Mouse (Mus musculus) subcutaneous adipose tissue, adult 2 months (tissue): ENCODE results near the gene Olfr494. TPM values are rescaled to one million over a fixed set of nuclear protein-coding genes. Genes with fewer than 3 reads are reported as not detected.

Experiments
- polyA plus RNA-seq: library from polyadenylated mRNA; depleted of rRNA; stranded (reverse); fragments of >200 nt; gene quantifications from 2 replicates; pipeline ENCODE4 v1.2.3, GENCODE M21; 2012; ENCODE audit warnings: low replicate concordance; rRNA removed

The Olfr494 gene
- polyA plus RNA-seq: not detected in 2 replicates

DNA sequence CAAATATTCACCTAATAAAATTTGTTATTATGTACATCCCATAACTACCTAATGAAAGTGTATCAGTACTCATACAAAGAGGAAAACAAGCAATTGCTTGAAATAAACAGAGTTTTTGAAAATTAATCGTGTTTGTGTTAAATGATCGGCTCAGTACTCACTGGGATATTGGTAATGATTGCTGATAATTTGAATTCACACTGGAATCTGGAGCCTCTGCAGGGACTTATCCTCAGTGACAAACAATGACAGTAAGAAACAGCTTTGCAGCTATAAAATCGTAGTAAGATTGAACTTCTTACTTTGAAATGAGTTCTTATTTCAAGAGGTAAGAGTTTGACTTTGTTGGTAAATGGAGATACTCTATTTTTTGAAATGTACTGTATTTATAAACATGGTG lies at the start of gene Olfr494:
Gene Olfr494 (plus strand): TSS at position 301 of the 400 bp plus-strand sequence.

DNA sequence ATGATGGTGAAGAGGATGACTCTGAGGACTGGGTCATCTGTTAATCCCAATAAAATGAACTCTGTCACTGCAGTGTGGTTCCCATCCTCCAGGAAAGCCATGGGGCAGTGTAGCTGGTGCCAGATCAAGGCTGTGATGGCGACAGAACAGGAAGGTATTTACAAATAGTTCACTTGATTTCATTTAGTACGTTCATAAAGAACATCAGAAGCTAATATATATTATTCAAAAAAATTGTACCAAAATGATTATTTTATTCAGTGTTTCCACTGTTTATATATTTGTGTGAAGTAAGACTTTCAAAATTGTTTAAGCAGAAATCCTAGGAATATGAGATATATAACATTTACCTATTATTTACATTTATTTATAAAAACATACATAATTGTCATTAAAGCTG lies 41.6 kb upstream of the Olfr494 start, which contains the start of gene Olfr492:
Gene Olfr492 (minus strand): TSS at position 101 of the 400 bp plus-strand sequence.

DNA sequence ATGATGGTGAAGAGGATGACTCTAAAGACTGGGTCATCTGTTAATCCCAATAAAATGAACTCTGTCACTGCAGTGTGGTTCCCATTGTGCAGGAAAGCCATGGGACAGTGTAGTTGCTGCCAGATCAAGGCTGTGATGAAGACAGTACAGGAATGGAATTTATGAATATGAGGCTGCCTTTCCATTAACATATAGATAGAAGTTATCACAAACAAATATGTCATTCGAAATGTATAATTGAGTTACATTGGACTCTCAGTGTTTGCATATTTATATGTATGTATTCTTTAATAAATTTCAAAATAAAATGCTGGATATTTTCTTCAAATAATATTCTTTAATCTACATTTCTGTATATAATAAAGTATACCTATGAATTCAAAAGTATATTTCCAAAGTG lies 18.3 kb upstream of the Olfr494 start, which contains the start of gene Olfr493:
Gene Olfr493 (minus strand): TSS at position 101 of the 400 bp plus-strand sequence.

DNA sequence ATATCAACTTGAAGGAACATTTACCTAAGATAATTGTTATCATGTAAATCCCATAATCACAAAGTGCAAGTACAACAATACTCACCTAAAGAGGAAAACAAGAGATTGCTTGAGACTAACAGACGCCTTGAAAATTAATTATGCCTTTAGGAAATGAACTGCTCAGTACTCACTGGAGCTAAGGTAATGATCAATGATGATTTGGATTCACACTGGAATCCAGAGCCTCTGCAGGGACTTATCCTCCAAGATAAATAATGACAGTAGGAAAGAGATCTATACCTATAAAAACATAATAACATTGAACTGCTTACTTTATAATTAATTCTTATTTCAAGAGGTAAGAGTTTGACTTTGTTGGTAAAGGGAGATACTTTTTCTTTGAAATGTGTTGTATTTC lies 27.7 kb downstream of the Olfr494 start, which contains the start of gene Olfr495:
Gene Olfr495 (plus strand): TSS at position 301 of the 400 bp plus-strand sequence.

Other genes starting within 250 kb of the Olfr494 start
- not detected in 2 replicates for gene Olfr484, start 237.9 kb upstream of the Olfr494 start, polyA plus RNA-seq
- gene Olfr485, start 205.5 kb upstream of the Olfr494 start, polyA plus RNA-seq: not detected in 2 replicates
- not detected in 2 replicates for gene Olfr486, start 192.6 kb upstream of the Olfr494 start, polyA plus RNA-seq
- not detected in 2 replicates for gene Olfr487, start 150.7 kb upstream of the Olfr494 start, polyA plus RNA-seq
- gene Olfr488, start 107.0 kb upstream of the Olfr494 start, polyA plus RNA-seq: not detected in 2 replicates
- not detected in 2 replicates for gene Olfr490, start 76.4 kb upstream of the Olfr494 start, polyA plus RNA-seq
- not detected in 2 replicates for gene Olfr491, start 51.9 kb upstream of the Olfr494 start, polyA plus RNA-seq
- not detected in 2 replicates for gene Olfr492, start 41.7 kb upstream of the Olfr494 start, polyA plus RNA-seq
- gene Olfr493, start 18.4 kb upstream of the Olfr494 start, polyA plus RNA-seq: not detected in 2 replicates
- gene Olfr495, start 27.8 kb downstream of the Olfr494 start, polyA plus RNA-seq: not detected in 2 replicates
- gene Olfr497, start 55.1 kb downstream of the Olfr494 start, polyA plus RNA-seq: not detected in 2 replicates
- not detected in 2 replicates for gene Olfr498, start 100.0 kb downstream of the Olfr494 start, polyA plus RNA-seq
- not detected in 2 replicates for gene Olfr502, start 159.7 kb downstream of the Olfr494 start, polyA plus RNA-seq
- not detected in 2 replicates for gene Olfr503, start 179.2 kb downstream of the Olfr494 start, polyA plus RNA-seq
- gene Olfr504, start 200.5 kb downstream of the Olfr494 start, polyA plus RNA-seq: 0.31 TPM in 1 of 2 replicates, not detected in the other
- not detected in 2 replicates for gene Olfr506, start 245.5 kb downstream of the Olfr494 start, polyA plus RNA-seq